Mouse (Mus musculus) bone marrow macrophage, adult 2 months (primary cell): ENCODE measurements at regions not wholly inside any gene's neighbourhood (a gene's known extent, or its start where the extent isn't known, plus 50 kb on each side); places are given as distances from the start of the nearest gene placed in this dataset.

Experiments used
- CTCF ChIP-seq: IDR thresholded peaks from 2 replicates; pipeline ENCODE4 v1.5.1; 2012; ENCODE audit warnings: low read depth, mild to moderate bottlenecking, low read length, moderate library complexity
- POLR2A ChIP-seq: IDR thresholded peaks from 2 replicates; pipeline ENCODE4 v1.6.1; 2012; ENCODE audit warnings: mild to moderate bottlenecking, low read depth, low read length, borderline replicate concordance

GRCm38 (mm10) chr5:119389857-119390256 lies 280.6 kb upstream of the Tbx3 start:
- TF ChIP-seq POLR2A (no peak), CTCF (no peak)
